Mouse (Mus musculus): ENCODE results near the gene Gm3115. TPM values are rescaled to one million over a fixed set of nuclear protein-coding genes. Genes with fewer than 3 reads are reported as not detected.
A peak's percentile ranks its signal among the peaks of the same experiment; 100 is the strongest.
"Not testable (repeated sequence)": the region's sequence is repeated elsewhere in the genome, so short reads cannot be mapped to it uniquely, and the experiment has no call there.

Gene Gm3115
- total RNA-seq (2021), result under 1 TPM in 1 of 2 experiments, not detected in 1; 0.36 TPM
- long read RNA-seq, experiment 1, result 0 reads
- long read RNA-seq, experiment 2, result 0 reads

DNA sequence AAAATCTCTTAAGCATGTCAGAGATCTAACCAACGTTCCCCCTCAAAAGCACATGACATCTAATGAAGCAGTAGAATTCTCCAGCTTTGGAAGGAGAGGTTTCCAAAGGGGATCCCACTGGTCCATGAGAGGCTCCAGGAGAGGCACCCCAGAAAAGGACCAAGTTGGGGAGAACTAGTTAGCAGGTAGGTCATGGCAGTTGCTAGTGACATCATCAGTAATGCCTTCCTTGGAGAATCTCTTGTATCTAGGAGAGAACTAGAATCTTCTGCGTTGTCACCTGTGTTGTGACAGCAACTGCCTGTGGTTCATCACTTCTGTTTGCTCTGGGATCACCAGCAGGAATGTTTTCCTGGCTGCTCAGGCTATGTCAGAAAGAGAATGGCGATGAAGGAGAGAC, at the start of gene Gm3115:
Gene Gm3115, plus strand, starts transcription at position 301 of the 400 bp plus-strand sequence.
- not testable (repeated sequence) for DNase-seq

DNA sequence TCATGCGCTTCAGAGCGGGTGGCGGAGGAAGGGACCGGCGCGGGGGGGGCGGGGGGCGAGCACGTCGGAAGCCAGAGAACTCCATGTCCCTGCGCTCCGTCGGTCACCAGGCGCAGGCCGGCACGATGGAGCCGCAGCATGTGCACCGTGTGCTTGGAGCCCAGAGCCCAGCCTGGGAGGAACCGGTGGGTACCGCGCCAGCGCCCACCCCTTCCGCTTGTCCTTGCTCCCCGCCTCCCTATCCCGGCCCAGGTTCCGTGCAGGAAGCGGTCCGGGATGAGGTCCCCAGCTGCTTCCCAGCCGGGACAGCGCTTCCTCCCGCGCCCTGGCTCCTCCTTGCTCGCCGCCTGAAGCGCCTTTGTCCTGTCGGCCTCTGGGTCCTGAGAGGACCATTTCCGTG, 26.5 kb downstream of the Gm3115 start, which contains the start of gene Gm8108:
Gene Gm8108, plus strand, starts transcription at position 101 of the 400 bp plus-strand sequence.
- peak; percentile 4 for DNase-seq

DNA sequence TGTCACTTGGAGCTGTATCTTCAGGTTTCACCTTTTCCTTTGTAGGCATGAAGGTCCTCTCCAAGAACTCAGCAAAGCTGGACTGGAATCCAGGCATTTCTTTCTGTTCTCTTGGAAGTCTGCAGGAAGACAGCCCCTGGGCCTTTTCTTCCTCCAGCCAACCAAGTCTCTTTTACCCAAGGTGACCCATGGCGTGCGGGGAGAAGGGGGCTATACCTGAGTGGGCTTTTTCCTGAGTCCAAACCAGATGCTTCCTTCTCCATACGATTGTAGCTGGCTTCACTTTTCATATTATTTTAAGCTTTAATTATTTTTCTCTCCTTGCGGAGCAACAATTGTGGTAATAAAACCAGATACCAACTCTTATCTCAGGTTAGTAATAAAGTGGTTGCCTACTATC, 57.7 kb downstream of the Gm3115 start:
- DNase-seq, result not testable (repeated sequence)

Other genes with a start within 250 kb of the Gm3115 start
- gene Gm3033, start 237.9 kb upstream of the Gm3115 start, total RNA-seq (2021), result under 1 TPM in 1 of 2 experiments, not detected in 1; 0.45 TPM
- not detected for gene Gm2916, start 199.9 kb upstream of the Gm3115 start, total RNA-seq (2021)
- gene Gm3029, start 152.4 kb upstream of the Gm3115 start, total RNA-seq (2021), result not detected
- gene Gm3095, start 120.6 kb upstream of the Gm3115 start, total RNA-seq (2021), result not detected
- gene Gm3099, start 85.7 kb upstream of the Gm3115 start, total RNA-seq (2021), result not detected
- gene Gm5796, start 60.2 kb upstream of the Gm3115 start, total RNA-seq (2021), result under 1 TPM; 0.61 to 0.99 TPM
- 1 to 10 TPM; 2.0 to 2.1 TPM for gene Gm8108, start 26.4 kb downstream of the Gm3115 start, total RNA-seq (2021)
- gene Gm3127, start 80.9 kb downstream of the Gm3115 start, total RNA-seq (2021), result not detected
- gene Gm2974, start 98.5 kb downstream of the Gm3115 start, total RNA-seq (2021), result not detected
- gene Gm3138, start 165.5 kb downstream of the Gm3115 start, total RNA-seq (2021), result not detected
- gene Gm3149, start 233.2 kb downstream of the Gm3115 start, total RNA-seq (2021), result not detected

Data from adrenal gland, postnatal 10 days (tissue).